Mouse (Mus musculus) layer of hippocampus, adult 9-11 months (tissue): Measurements from ENCODE around the gene A730015C16Rik.
A peak's percentile ranks its signal among the peaks of the same experiment; 100 is the strongest.

Source experiments
- DNase-seq: peaks from one replicate; pipeline ENCODE4 v3.0.0; 2022

The A730015C16Rik gene

GRCm38 (mm10) chr4:108826643-108827042 lies 21.8 kb downstream of the A730015C16Rik start:
- DNase-seq, result no peak

GRCm38 (mm10) chr4:108826096-108826495 lies 22.3 kb downstream of the A730015C16Rik start:
- no peak for DNase-seq

GRCm38 (mm10) chr4:108825677-108826076 lies 22.7 kb downstream of the A730015C16Rik start:
- DNase-seq, result no peak

- DNase-seq, result no peak
These were observed 36.9 kb downstream of the A730015C16Rik start for GRCm38 (mm10) chr4:108811550-108811949.

GRCm38 (mm10) chr4:108811142-108811541 lies 37.3 kb downstream of the A730015C16Rik start:
- no peak for DNase-seq

- DNase-seq, result no peak
These were observed 44.9 kb downstream of the A730015C16Rik start for GRCm38 (mm10) chr4:108803535-108803934.

GRCm38 (mm10) chr4:108798083-108798830 lies 50.2 kb downstream of the A730015C16Rik start:
- DNase-seq, result peak; percentile 56
